Mouse (Mus musculus) heart, adult 2 months (tissue): ENCODE results near the gene Gm19426. TPM values are rescaled to one million over a fixed set of nuclear protein-coding genes. Genes with fewer than 3 reads are reported as not detected.

Source experiments
- DNase-seq, 2 experiments: peaks; one replicate each; pipeline ENCODE4 v3.0.0; 2021
- H3K27ac ChIP-seq: fragments of 200-600 bp; 2 replicates; pipeline ENCODE4 v1.8.1; 2022
- H3K27me3 ChIP-seq: fragments of 200-500 bp; 2 replicates; pipeline ENCODE4 v1.6.1; 2012; ENCODE audit warnings: mild to moderate bottlenecking, low read length, inconsistent platforms, mixed read lengths; ENCODE audit not compliant: control insufficient read depth, insufficient read depth
- H3K36me3 ChIP-seq: fragments of 200-500 bp; 2 replicates; pipeline ENCODE4 v1.6.1; 2012; ENCODE audit warnings: low read length, inconsistent platforms; ENCODE audit not compliant: control insufficient read depth, insufficient read depth
- H3K4me1 ChIP-seq: fragments of 200-500 bp; 2 replicates; pipeline ENCODE4 v1.6.1; 2011; ENCODE audit warnings: low read length; ENCODE audit not compliant: control insufficient read depth, insufficient read depth
- H3K4me3 ChIP-seq: fragments of 200-600 bp; 2 replicates; pipeline ENCODE4 v1.8.1; 2022
- H3K79me2 ChIP-seq: fragments of 200-500 bp; replicated peaks from 2 replicates; pipeline ENCODE4 v1.6.1; 2012; ENCODE audit warnings: mild to moderate bottlenecking, inconsistent platforms, low read length, moderate library complexity, mixed read lengths; ENCODE audit not compliant: control insufficient read depth, insufficient read depth
- H3K9ac ChIP-seq: fragments of 200-500 bp; 2 replicates; pipeline ENCODE4 v1.6.1; 2012; ENCODE audit warnings: low read depth, mild to moderate bottlenecking, control low read depth, inconsistent platforms, low read length, mixed read lengths
- CTCF ChIP-seq: fragments of 200-600 bp; IDR thresholded peaks from 2 replicates; pipeline ENCODE4 v1.8.1; 2022; ENCODE audit warnings: antibody characterized with exemption, mild to moderate bottlenecking, moderate library complexity
- EP300 ChIP-seq: fragments of 200-500 bp; IDR thresholded peaks from 2 replicates; pipeline ENCODE4 v1.6.1; 2011; ENCODE audit warnings: low read depth, low read length, control low read depth; ENCODE audit not compliant: insufficient read depth
- POLR2A ChIP-seq: fragments of 200-500 bp; IDR thresholded peaks from 2 replicates; pipeline ENCODE4 v1.6.1; 2011; ENCODE audit warnings: mild to moderate bottlenecking, low read depth, low read length, control low read depth; ENCODE audit not compliant: insufficient read depth
- WGBS: fragments of 180-500 bp; shearing (Covaris S2); methylation state at CpG from one replicate; pipeline ENCODE4 v1.1.7; 2018; 5-methylcytosine and 5-hydroxymethylcytosine counted together
- intact Hi-C: fragments of 180-260 bp; cut with DNase I; formaldehyde crosslinking; loops from one replicate; pipeline ENCODE4 v1.15.1; 2025
- polyA plus RNA-seq: library from polyadenylated mRNA; depleted of rRNA; stranded (reverse); fragments of >200 nt; gene quantifications from 2 replicates; pipeline ENCODE4 v1.2.3, GENCODE M21; 2012
- total RNA-seq, 2 experiments: library from RNA; stranded (reverse); gene quantifications; 2 replicates each; pipeline ENCODE4 v1.2.3; 2021

The Gm19426 gene
- total and polyA plus RNA-seq, 3 experiments, result 1.5 to 2.0 (median 1.8) TPM

DNA sequence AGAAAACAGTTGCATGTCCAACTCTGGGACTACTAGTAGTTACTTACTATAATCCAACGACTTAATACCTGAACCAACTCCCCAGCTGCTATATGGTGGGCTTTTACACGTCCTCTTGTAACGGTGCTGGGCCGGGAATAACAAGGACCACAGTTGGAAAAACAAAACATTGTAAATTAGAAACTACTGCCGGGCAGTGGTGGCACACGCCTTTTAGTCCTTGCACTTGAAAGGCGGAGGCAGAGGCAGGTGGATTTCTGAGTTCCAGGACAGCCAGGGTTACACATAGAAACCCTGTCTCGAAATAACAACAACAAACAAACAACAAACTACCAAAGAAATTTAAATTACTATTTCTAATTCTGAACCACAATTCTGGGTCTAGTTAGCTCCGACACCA lies 16.7 kb downstream of the Gm19426 start:
- no peak for TF ChIP-seq EP300
- TF ChIP-seq POLR2A, result no peak
- TF ChIP-seq CTCF, result no peak
- peak overlapping the region; percentile 72 for H3K27ac ChIP-seq
- H3K27me3 ChIP-seq, result no peaks in the 10 kb centered on the region
- no peaks in the 10 kb centered on the region; the same call in 1 of the 2 replicates for H3K79me2 ChIP-seq
- peak overlapping the region; percentile 31; the same call in 1 of the 2 replicates for H3K9ac ChIP-seq
- intact Hi-C loops, result loop anchor here (1.0 to 5.0 kb wide), 2 partner anchors 10 to 311 kb away; partner anchors contain the start of genes P2rx3 and Ssrp1
- peaks cover 6% of the 10 kb centered on the region for H3K4me1 ChIP-seq
- peak overlapping the region; percentile 72 for H3K4me3 ChIP-seq
- peaks cover 12% of the 10 kb centered on the region for H3K36me3 ChIP-seq
- DNase-seq, result no peak
- 2% methylated on average over 9 of the region's 9 CpGs for WGBS

DNA sequence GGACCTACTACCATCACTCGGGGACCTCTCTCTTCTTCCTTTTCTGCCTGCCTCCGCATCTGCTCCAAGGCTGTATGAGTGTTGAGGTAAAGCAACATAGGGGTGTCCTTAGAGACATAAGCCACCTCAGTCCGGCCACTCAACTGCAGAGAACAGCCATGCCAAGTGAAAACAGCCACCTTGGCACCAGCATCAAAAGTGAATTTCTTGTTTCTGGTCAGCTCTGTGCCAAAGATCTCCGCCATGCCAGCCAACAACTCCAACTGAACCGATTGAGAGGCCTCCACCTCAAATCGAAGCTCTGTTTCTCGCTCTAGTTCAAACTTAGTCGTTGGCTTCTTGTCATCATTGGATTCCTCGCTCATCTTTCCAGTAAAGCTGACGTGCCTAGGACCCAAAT lies 17.7 kb downstream of the Gm19426 start:
- no peak overlapping the region for H3K9ac ChIP-seq
- TF ChIP-seq POLR2A (no peak), CTCF (no peak), EP300 (no peak)
- no peak for DNase-seq
- no peak overlapping the region for H3K4me3 ChIP-seq
- H3K4me1 ChIP-seq, result peaks cover 6% of the 10 kb centered on the region
- H3K27ac ChIP-seq, result no peak overlapping the region
- whole genome bisulfite sequencing, result 85% methylated on average over 10 of the region's 10 CpGs
- no peaks in the 10 kb centered on the region; the same call in 1 of the 2 replicates for H3K79me2 ChIP-seq
- no peaks in the 10 kb centered on the region for H3K27me3 ChIP-seq
- peaks cover 12% of the 10 kb centered on the region for H3K36me3 ChIP-seq
- intact Hi-C loops, result loop anchor here (5.0 kb wide), 1 partner anchor 312 kb away; the partner anchor contains the start of genes P2rx3 and Ssrp1

DNA sequence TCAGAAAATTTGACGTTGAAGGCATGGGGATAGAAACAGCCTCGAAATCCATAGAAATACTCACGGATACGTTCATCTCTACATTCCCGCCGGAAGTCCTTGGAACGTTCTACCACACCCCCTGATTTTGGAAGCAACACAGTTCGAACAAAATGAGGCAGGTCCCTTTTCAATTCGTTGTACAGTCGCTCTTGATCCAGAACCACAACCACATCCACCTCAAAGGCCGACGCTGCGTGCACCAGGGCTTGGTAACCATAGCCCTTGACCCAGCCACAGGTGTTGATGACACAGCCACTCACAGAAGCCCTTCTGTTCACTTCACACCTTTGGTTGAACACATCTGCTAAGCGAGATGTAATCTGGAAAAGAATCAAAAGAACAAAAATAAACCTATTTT lies 19.6 kb downstream of the Gm19426 start:
- H3K9ac ChIP-seq, result no peak overlapping the region
- H3K79me2 ChIP-seq, result no peaks in the 10 kb centered on the region; the same call in 1 of the 2 replicates
- H3K27me3 ChIP-seq, result no peaks in the 10 kb centered on the region
- H3K4me3 ChIP-seq, result no peak overlapping the region
- 92% methylated on average over 14 of the region's 14 CpGs for WGBS
- TF ChIP-seq EP300, result no peak
- no peak for TF ChIP-seq POLR2A
- no peak for TF ChIP-seq CTCF
- H3K4me1 ChIP-seq, result peaks cover 6% of the 10 kb centered on the region
- peaks cover 12% of the 10 kb centered on the region for H3K36me3 ChIP-seq
- intact Hi-C loops, result no loop called here
- H3K27ac ChIP-seq, result no peak overlapping the region
- DNase-seq, result no peak

DNA sequence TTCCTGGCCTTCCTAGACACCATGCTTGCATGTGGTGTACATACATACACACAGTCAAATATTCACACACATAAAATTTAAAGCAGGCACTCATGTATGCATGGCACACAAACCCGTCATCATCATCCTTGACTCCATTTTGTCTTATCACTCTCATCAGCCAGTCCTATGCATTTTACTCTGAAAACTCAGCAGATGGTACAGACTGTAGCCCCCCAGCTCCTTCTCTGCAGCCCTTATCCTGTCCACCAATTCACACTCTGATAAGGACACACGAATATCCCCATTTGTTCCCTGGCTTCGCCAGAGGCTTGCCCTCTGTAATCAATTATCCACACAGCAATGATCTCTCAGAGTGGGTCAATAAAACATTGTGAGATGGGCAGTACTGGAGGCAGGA lies 22.3 kb downstream of the Gm19426 start:
- no peak for DNase-seq
- WGBS, result 72% methylated on average over 3 of the region's 3 CpGs
- TF ChIP-seq POLR2A (no peak), CTCF (no peak)
- peaks cover 7% of the 10 kb centered on the region for H3K4me1 ChIP-seq
- H3K9ac ChIP-seq, result no peak overlapping the region
- no peak overlapping the region for H3K4me3 ChIP-seq
- no peaks in the 10 kb centered on the region for H3K27me3 ChIP-seq
- H3K27ac ChIP-seq, result no peak overlapping the region
- intact Hi-C loops, result no loop called here
- H3K36me3 ChIP-seq, result peaks cover 14% of the 10 kb centered on the region
- H3K79me2 ChIP-seq, result no peaks in the 10 kb centered on the region; the same call in 1 of the 2 replicates

DNA sequence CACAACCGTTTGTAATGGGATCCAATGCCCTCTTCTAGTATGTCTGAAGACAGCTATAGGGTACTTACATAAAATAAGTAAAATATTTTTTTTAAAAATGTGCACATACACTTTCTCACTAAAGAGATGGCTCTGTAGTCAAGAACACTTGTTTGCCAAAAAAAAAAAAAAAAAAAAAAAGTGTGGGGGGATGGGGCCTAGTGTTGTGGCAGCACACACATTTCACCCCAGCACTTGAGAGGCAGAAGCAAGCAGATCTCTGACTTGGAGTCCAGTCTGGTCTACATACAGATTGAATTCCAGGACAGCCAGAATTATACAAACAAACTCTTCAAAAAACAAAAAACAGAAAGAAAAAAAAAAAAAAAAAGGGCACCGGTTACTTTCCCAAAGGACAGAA lies 22.7 kb downstream of the Gm19426 start:
- no peaks in the 10 kb centered on the region for H3K27me3 ChIP-seq
- intact Hi-C loops, result no loop called here
- H3K4me1 ChIP-seq, result peaks cover 6% of the 10 kb centered on the region
- H3K4me3 ChIP-seq, result no peak overlapping the region
- H3K36me3 ChIP-seq, result peaks cover 12% of the 10 kb centered on the region
- DNase-seq, result no peak
- WGBS, result 95% methylated on average over 2 of the region's 2 CpGs
- no peaks in the 10 kb centered on the region; the same call in 1 of the 2 replicates for H3K79me2 ChIP-seq
- H3K27ac ChIP-seq, result no peak overlapping the region
- H3K9ac ChIP-seq, result no peak overlapping the region
- TF ChIP-seq EP300, result no peak
- TF ChIP-seq POLR2A, result no peak
- no peak for TF ChIP-seq CTCF

DNA sequence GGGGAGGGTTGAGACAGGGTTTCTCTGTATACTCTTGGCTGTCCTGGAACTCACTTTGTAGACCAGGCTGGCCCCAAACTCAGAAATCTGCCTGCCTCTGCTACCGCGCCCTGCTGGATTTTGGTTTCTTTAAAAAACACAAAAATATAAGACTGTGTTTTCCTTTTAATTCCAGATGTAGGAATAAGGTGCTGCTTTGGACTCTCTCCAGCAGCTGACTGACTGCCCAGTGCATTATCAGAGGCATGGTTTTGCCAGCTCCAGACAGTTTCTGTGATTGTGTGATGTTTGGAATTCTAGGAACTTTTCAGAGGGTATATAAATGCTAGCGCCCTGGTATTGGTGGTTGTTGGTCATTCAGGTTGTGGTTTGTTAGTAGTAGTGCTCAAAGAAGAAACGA lies 26.1 kb downstream of the Gm19426 start:
- Histone ChIP-seq H3K9ac (no peak overlapping the region), H3K27ac (peak overlapping the region; percentile 99), H3K79me2 (no peaks in the 10 kb centered on the region), H3K4me3 (no peak overlapping the region), H3K36me3 (peaks cover 2% of the 10 kb centered on the region), H3K4me1 (peaks cover 2% of the 10 kb centered on the region), H3K27me3 (no peaks in the 10 kb centered on the region)
- DNase-seq, result no peak
- 78% methylated on average over 4 of the region's 4 CpGs for WGBS
- intact Hi-C loops, result no loop called here
- TF ChIP-seq EP300, result no peak
- TF ChIP-seq POLR2A, result no peak
- no peak for TF ChIP-seq CTCF
